Mouse (Mus musculus): ENCODE data around the gene Patz1. TPM values are rescaled to one million over a fixed set of nuclear protein-coding genes. Genes with fewer than 3 reads are reported as not detected.

Gene Patz1
- polyA plus RNA-seq, 1 experiment from 2014 or later = 47.6 TPM

GRCm38 (mm10) chr11:3341476-3341875, 52.8 kb downstream of the Patz1 start:
- H3K4me3 ChIP-seq (replicated peaks; ENCODE audit: low read length) = no peak overlapping the region
- H3K36me3 ChIP-seq (replicated peaks; ENCODE audit: control insufficient read depth, insufficient read depth) = peaks cover 55% of the 10 kb centered on the region
- ATAC-seq (ENCODE audit: low FRiP score) (no peak), DNase-seq (ENCODE audit: low spot score) (no peak)
- no peaks in the 10 kb centered on the region for H3K27me3 ChIP-seq (ENCODE audit: control insufficient read depth, insufficient read depth, low read length)
- H3K9ac ChIP-seq = no peak overlapping the region
- 84% methylated on average over 5 of the region's 5 CpGs for WGBS
- H3K4me2 ChIP-seq (replicated peaks) = no peak overlapping the region
- no peaks in the 10 kb centered on the region for H3K9me3 ChIP-seq (ENCODE audit: control insufficient read depth, low read length)
- H3K27ac ChIP-seq = no peak overlapping the region
- H3K4me1 ChIP-seq (replicated peaks; ENCODE audit: control insufficient read depth, insufficient read depth, low read length) = peaks cover 15% of the 10 kb centered on the region

- Histone ChIP-seq H3K4me3 (replicated peaks; ENCODE audit: low read length) (no peak overlapping the region), H3K4me2 (replicated peaks) (no peak overlapping the region), H3K4me1 (replicated peaks; ENCODE audit: control insufficient read depth, insufficient read depth, low read length) (no peaks in the 10 kb centered on the region; the same call in 1 of the 2 replicates), H3K27me3 (ENCODE audit: control insufficient read depth, insufficient read depth, low read length) (no peaks in the 10 kb centered on the region), H3K27ac (no peak overlapping the region), H3K9ac (no peak overlapping the region), H3K9me3 (ENCODE audit: control insufficient read depth, low read length) (no peaks in the 10 kb centered on the region), H3K36me3 (replicated peaks; ENCODE audit: control insufficient read depth, insufficient read depth) (peaks cover 84% of the 10 kb centered on the region)
- ATAC-seq (ENCODE audit: low FRiP score) (no peak), DNase-seq (ENCODE audit: low spot score) (no peak)
- 91% methylated on average over 3 of the region's 3 CpGs for WGBS
These were observed 56.2 kb downstream of the Patz1 start for GRCm38 (mm10) chr11:3344916-3345315.

GRCm38 (mm10) chr11:3346351-3346750, 57.7 kb downstream of the Patz1 start:
- Histone ChIP-seq H3K36me3 (replicated peaks; ENCODE audit: control insufficient read depth, insufficient read depth) (peaks cover 93% of the 10 kb centered on the region), H3K9ac (no peak overlapping the region), H3K4me1 (replicated peaks; ENCODE audit: control insufficient read depth, insufficient read depth, low read length) (no peaks in the 10 kb centered on the region; the same call in 1 of the 2 replicates), H3K27ac (no peak overlapping the region), H3K9me3 (ENCODE audit: control insufficient read depth, low read length) (no peaks in the 10 kb centered on the region), H3K4me3 (replicated peaks; ENCODE audit: low read length) (no peak overlapping the region), H3K4me2 (replicated peaks) (no peak overlapping the region), H3K27me3 (ENCODE audit: control insufficient read depth, insufficient read depth, low read length) (no peaks in the 10 kb centered on the region)
- DNase-seq (ENCODE audit: low spot score) (no peak), ATAC-seq (ENCODE audit: low FRiP score) (no peak)
- WGBS = 94% methylated on average over 7 of the region's 7 CpGs

- H3K27me3 ChIP-seq (ENCODE audit: control insufficient read depth, insufficient read depth, low read length) = no peaks in the 10 kb centered on the region
- no peaks in the 10 kb centered on the region; the same call in 1 of the 2 replicates for H3K4me1 ChIP-seq (replicated peaks; ENCODE audit: control insufficient read depth, insufficient read depth, low read length)
- 59% methylated on average over 12 of the region's 12 CpGs for WGBS
- no peak overlapping the region for H3K4me3 ChIP-seq (replicated peaks; ENCODE audit: low read length)
- peak; percentile 71; the same call in 1 of the 2 replicates for ATAC-seq (ENCODE audit: low FRiP score)
- peaks cover 93% of the 10 kb centered on the region for H3K36me3 ChIP-seq (replicated peaks; ENCODE audit: control insufficient read depth, insufficient read depth)
- no peak overlapping the region for H3K9ac ChIP-seq
- H3K27ac ChIP-seq = 0 out of 2 replicates have a peak overlapping the region, but pooled peaks have one; percentile 14
- no peaks in the 10 kb centered on the region for H3K9me3 ChIP-seq (ENCODE audit: control insufficient read depth, low read length)
- peak; percentile 85 for DNase-seq (ENCODE audit: low spot score)
- H3K4me2 ChIP-seq (replicated peaks) = no peak overlapping the region
These were observed 58.6 kb downstream of the Patz1 start for GRCm38 (mm10) chr11:3347091-3347834.

GRCm38 (mm10) chr11:3347835-3348195, 59.1 kb downstream of the Patz1 start:
- no peaks in the 10 kb centered on the region for H3K9me3 ChIP-seq (ENCODE audit: control insufficient read depth, low read length)
- ATAC-seq (ENCODE audit: low FRiP score) = no peak
- H3K4me3 ChIP-seq (replicated peaks; ENCODE audit: low read length) = no peak overlapping the region
- no peak overlapping the region for H3K9ac ChIP-seq
- no peak overlapping the region for H3K4me2 ChIP-seq (replicated peaks)
- no peak for DNase-seq (ENCODE audit: low spot score)
- peaks cover 93% of the 10 kb centered on the region for H3K36me3 ChIP-seq (replicated peaks; ENCODE audit: control insufficient read depth, insufficient read depth)
- H3K27ac ChIP-seq = 0 out of 2 replicates have a peak overlapping the region, but pooled peaks have one; percentile 14
- H3K4me1 ChIP-seq (replicated peaks; ENCODE audit: control insufficient read depth, insufficient read depth, low read length) = no peaks in the 10 kb centered on the region; the same call in 1 of the 2 replicates
- H3K27me3 ChIP-seq (ENCODE audit: control insufficient read depth, insufficient read depth, low read length) = no peaks in the 10 kb centered on the region

GRCm38 (mm10) chr11:3348576-3349342, 60.1 kb downstream of the Patz1 start:
- DNase-seq (ENCODE audit: low spot score) = no peak
- 49% methylated on average over 6 of the region's 6 CpGs for WGBS
- peaks cover 93% of the 10 kb centered on the region for H3K36me3 ChIP-seq (replicated peaks; ENCODE audit: control insufficient read depth, insufficient read depth)

GRCm38 (mm10) chr11:3349343-3349695, 60.6 kb downstream of the Patz1 start:
- Histone ChIP-seq H3K4me1 (replicated peaks; ENCODE audit: control insufficient read depth, insufficient read depth, low read length) (no peaks in the 10 kb centered on the region; the same call in 1 of the 2 replicates), H3K4me2 (replicated peaks) (no peak overlapping the region), H3K4me3 (replicated peaks; ENCODE audit: low read length) (no peak overlapping the region), H3K27ac (no peak overlapping the region), H3K36me3 (replicated peaks; ENCODE audit: control insufficient read depth, insufficient read depth) (peaks cover 93% of the 10 kb centered on the region), H3K27me3 (ENCODE audit: control insufficient read depth, insufficient read depth, low read length) (no peaks in the 10 kb centered on the region), H3K9ac (no peak overlapping the region), H3K9me3 (ENCODE audit: control insufficient read depth, low read length) (no peaks in the 10 kb centered on the region)
- DNase-seq (ENCODE audit: low spot score) (no peak), ATAC-seq (ENCODE audit: low FRiP score) (no peak)
- WGBS = 96% methylated on average over 4 of the region's 4 CpGs

More at GRCm38 (mm10) chr11:3348576-3349342, 60.1 kb downstream of the Patz1 start:
- H3K4me2 ChIP-seq (replicated peaks) = no peak overlapping the region
- no peaks in the 10 kb centered on the region for H3K27me3 ChIP-seq (ENCODE audit: control insufficient read depth, insufficient read depth, low read length)
- no peak overlapping the region for H3K9ac ChIP-seq
- no peak for ATAC-seq (ENCODE audit: low FRiP score)
- H3K4me1 ChIP-seq (replicated peaks; ENCODE audit: control insufficient read depth, insufficient read depth, low read length) = no peaks in the 10 kb centered on the region; the same call in 1 of the 2 replicates
- H3K27ac ChIP-seq = no peak overlapping the region
- no peak overlapping the region for H3K4me3 ChIP-seq (replicated peaks; ENCODE audit: low read length)
- no peaks in the 10 kb centered on the region for H3K9me3 ChIP-seq (ENCODE audit: control insufficient read depth, low read length)

- DNase-seq (ENCODE audit: low spot score) (no peak), ATAC-seq (ENCODE audit: low FRiP score) (no peak)
- Histone ChIP-seq H3K9ac (no peak overlapping the region), H3K4me1 (replicated peaks; ENCODE audit: control insufficient read depth, insufficient read depth, low read length) (no peaks in the 10 kb centered on the region; the same call in 1 of the 2 replicates), H3K36me3 (replicated peaks; ENCODE audit: control insufficient read depth, insufficient read depth) (peaks cover 88% of the 10 kb centered on the region), H3K4me3 (replicated peaks; ENCODE audit: low read length) (no peak overlapping the region), H3K4me2 (replicated peaks) (no peak overlapping the region), H3K9me3 (ENCODE audit: control insufficient read depth, low read length) (no peaks in the 10 kb centered on the region), H3K27ac (no peak overlapping the region), H3K27me3 (ENCODE audit: control insufficient read depth, insufficient read depth, low read length) (no peaks in the 10 kb centered on the region)
- 95% methylated on average over 9 of the region's 9 CpGs for WGBS
These were observed 63.5 kb downstream of the Patz1 start for GRCm38 (mm10) chr11:3352131-3352530.

- DNase-seq (ENCODE audit: low spot score) = no peak
These were observed 64.4 kb downstream of the Patz1 start for GRCm38 (mm10) chr11:3352990-3353585.

More at GRCm38 (mm10) chr11:3352990-3353585, 64.4 kb downstream of the Patz1 start:
- no peak overlapping the region for H3K27ac ChIP-seq
- H3K36me3 ChIP-seq (replicated peaks; ENCODE audit: control insufficient read depth, insufficient read depth) = peaks cover 88% of the 10 kb centered on the region
- H3K4me2 ChIP-seq (replicated peaks) = no peak overlapping the region
- no peak for ATAC-seq (ENCODE audit: low FRiP score)
- no peaks in the 10 kb centered on the region for H3K9me3 ChIP-seq (ENCODE audit: control insufficient read depth, low read length)
- WGBS = 58% methylated on average over 18 of the region's 18 CpGs
- H3K9ac ChIP-seq = no peak overlapping the region
- no peaks in the 10 kb centered on the region for H3K4me1 ChIP-seq (replicated peaks; ENCODE audit: control insufficient read depth, insufficient read depth, low read length)
- H3K27me3 ChIP-seq (ENCODE audit: control insufficient read depth, insufficient read depth, low read length) = no peaks in the 10 kb centered on the region
- no peak overlapping the region for H3K4me3 ChIP-seq (replicated peaks; ENCODE audit: low read length)
